Mouse (Mus musculus) ES-Bruce4 (cell line): ENCODE results near the gene Rnf34.
A peak's percentile ranks its signal among the peaks of the same experiment; 100 is the strongest.

Source experiments
- CTCF ChIP-seq: IDR thresholded peaks from one replicate; pipeline ENCODE4 v1.8.1; 2011; ENCODE audit warnings: low read depth, low read length
- EP300 ChIP-seq: IDR thresholded peaks from 2 replicates; pipeline ENCODE4 v1.6.1; 2011; ENCODE audit warnings: low read depth, low read length; ENCODE audit not compliant: insufficient read depth
- POLR2A ChIP-seq: IDR thresholded peaks from one replicate; pipeline ENCODE4 v1.8.1; 2011; ENCODE audit warnings: low read length; ENCODE audit not compliant: insufficient read depth

GRCm38 (mm10) chr5:122894007-122894637 lies 44.3 kb downstream of the Rnf34 start:
- no peak for TF ChIP-seq POLR2A
- peak; percentile 64 for TF ChIP-seq CTCF
- no peak for TF ChIP-seq EP300
